Mouse (Mus musculus) liver, embryonic 16.5 days (tissue): ENCODE measurements around the gene Olfr724. TPM values are rescaled to one million over a fixed set of nuclear protein-coding genes. Genes with fewer than 3 reads are reported as not detected.
"Not testable (repeated sequence)": the region's sequence is repeated elsewhere in the genome, so short reads cannot be mapped to it uniquely, and the experiment has no call there.

Experiments used
- ATAC-seq: fragments of 200-750 bp; cut with Nextera tagmentation; 2 replicates; pipeline ENCODE4 v1.8.0; 2017; ENCODE audit warnings: low read depth, mild to moderate bottlenecking, moderate number of reproducible peaks, moderate library complexity
- H3K27ac ChIP-seq: fragments of 300-500 bp; sonication (generic); 2 replicates; pipeline ENCODE4 v1.5.1; 2014; ENCODE audit warnings: mild to moderate bottlenecking, low read length
- H3K27me3 ChIP-seq: fragments of 300-500 bp; sonication (generic); 2 replicates; pipeline ENCODE4 v1.6.1; 2014; ENCODE audit warnings: low read depth, low read length, mixed read lengths; ENCODE audit not compliant: control insufficient read depth, insufficient read depth
- H3K36me3 ChIP-seq: fragments of 300-500 bp; sonication (generic); 2 replicates; pipeline ENCODE4 v1.6.1; 2014; ENCODE audit warnings: mild to moderate bottlenecking; ENCODE audit not compliant: control insufficient read depth, insufficient read depth
- H3K4me1 ChIP-seq: fragments of 300-500 bp; sonication (generic); 2 replicates; pipeline ENCODE4 v1.6.1; 2014; ENCODE audit warnings: low read depth, low read length, mixed read lengths; ENCODE audit not compliant: control insufficient read depth
- H3K4me2 ChIP-seq: fragments of 300-500 bp; sonication (generic); 2 replicates; pipeline ENCODE4 v1.6.1; 2014; ENCODE audit warnings: low read depth, low read length, mixed read lengths
- H3K4me3 ChIP-seq: fragments of 300-500 bp; sonication (generic); 2 replicates; pipeline ENCODE4 v1.5.1; 2014; ENCODE audit warnings: low read depth, mild to moderate bottlenecking, low read length
- H3K9ac ChIP-seq: fragments of 300-500 bp; sonication (generic); 2 replicates; pipeline ENCODE4 v1.6.1; 2014; ENCODE audit warnings: low read depth, low read length
- H3K9me3 ChIP-seq: fragments of 300-500 bp; sonication (generic); replicated peaks from 2 replicates; pipeline ENCODE4 v1.6.1; 2016; ENCODE audit warnings: low read length; ENCODE audit not compliant: control insufficient read depth
- WGBS: fragments of 180-500 bp; shearing (Covaris S2); extraction: QIAGEN DNeasy Blood & Tissue Kit; methylation state at CpG from one replicate; pipeline ENCODE4 v1.1.7; 2014; ENCODE audit not compliant: insufficient replicate concordance; 5-methylcytosine and 5-hydroxymethylcytosine counted together
- polyA plus RNA-seq: library from polyadenylated mRNA; unstranded; fragments of >200 nt; fragmentation: Nextera tagmentation; extraction: Ambion mirVana; gene quantifications from 2 replicates; pipeline ENCODE4 v1.2.1, GENCODE M21; 2015

The Olfr724 gene
- not detected in 2 replicates for polyA plus RNA-seq

DNA sequence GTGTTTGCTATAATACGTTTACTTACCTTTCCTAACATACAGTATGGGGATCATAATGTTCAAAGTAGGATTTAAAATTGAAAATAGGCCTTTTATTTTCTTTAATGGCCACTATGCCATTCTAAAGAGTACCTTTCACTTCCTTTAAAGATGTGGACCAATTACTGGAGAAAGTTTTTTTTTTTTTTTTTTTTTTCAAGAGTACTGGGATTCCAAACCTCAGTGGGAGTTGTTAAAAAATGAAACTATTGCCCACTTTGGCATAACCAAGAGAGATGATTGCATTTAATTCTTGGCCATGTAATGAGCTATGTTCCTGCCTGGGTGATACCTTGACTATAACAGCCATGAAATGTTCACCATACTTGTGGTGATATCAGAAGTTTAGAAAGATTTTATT is at the start of gene Olfr724:
TSS of gene Olfr724 (minus strand) at position 101 of the 400 bp plus-strand sequence.
- H3K9ac ChIP-seq, H3K27me3 ChIP-seq, H3K36me3 ChIP-seq, H3K4me1 ChIP-seq, H3K9me3 ChIP-seq, H3K4me3 ChIP-seq, H3K4me2 ChIP-seq, H3K27ac ChIP-seq, ATAC-seq: not testable (repeated sequence)
- whole genome bisulfite sequencing = 46% methylated on average over 1 of the region's 1 CpGs

GRCm38 (mm10) chr14:49955890-49956289 is 7.2 kb downstream of the Olfr724 start:
- H3K9ac ChIP-seq = no peak overlapping the region
- H3K9me3 ChIP-seq = no peaks in the 10 kb centered on the region
- no peak for ATAC-seq
- no peaks in the 10 kb centered on the region for H3K4me1 ChIP-seq
- no peaks in the 10 kb centered on the region for H3K36me3 ChIP-seq
- H3K4me3 ChIP-seq = no peak overlapping the region
- 13% methylated on average over 2 of the region's 2 CpGs for WGBS
- no peak overlapping the region for H3K4me2 ChIP-seq
- H3K27me3 ChIP-seq = no peaks in the 10 kb centered on the region
- H3K27ac ChIP-seq = no peak overlapping the region

GRCm38 (mm10) chr14:49931687-49932086 is 31.4 kb downstream of the Olfr724 start, which contains the start of gene Olfr723:
Olfr723 (minus strand) TSS chr14:49931787.
- not testable (repeated sequence) for H3K4me1 ChIP-seq, H3K27me3 ChIP-seq, H3K4me3 ChIP-seq, ATAC-seq, H3K4me2 ChIP-seq, H3K9ac ChIP-seq, H3K9me3 ChIP-seq, H3K27ac ChIP-seq, H3K36me3 ChIP-seq

Other genes with a start within 250 kb of the Olfr724 start
- gene Armh4, start 179.9 kb downstream of the Olfr724 start, polyA plus RNA-seq = 0.57 and 0.66 TPM in 2 replicates
- gene Olfr722, start 61.3 kb downstream of the Olfr724 start, polyA plus RNA-seq = not detected in 2 replicates
- gene Olfr723, start 31.5 kb downstream of the Olfr724 start, polyA plus RNA-seq = not detected in 2 replicates
- not detected in 2 replicates for gene Olfr725, start 77.1 kb upstream of the Olfr724 start, polyA plus RNA-seq
- gene Olfr726, start 127.7 kb upstream of the Olfr724 start, polyA plus RNA-seq = not detected in 2 replicates
- gene Olfr727, start 159.9 kb upstream of the Olfr724 start, polyA plus RNA-seq = not detected in 2 replicates
- not detected in 2 replicates for gene Olfr728, start 179.4 kb upstream of the Olfr724 start, polyA plus RNA-seq
- gene Olfr729, start 189.6 kb upstream of the Olfr724 start, polyA plus RNA-seq = not detected in 2 replicates
- not detected in 2 replicates for gene Olfr730, start 224.9 kb upstream of the Olfr724 start, polyA plus RNA-seq